Mouse (Mus musculus) embryonic facial prominence, embryonic 12.5 days (tissue): Measurements from ENCODE around the gene Trp53bp2. TPM values are rescaled to one million over a fixed set of nuclear protein-coding genes. Genes with fewer than 3 reads are reported as not detected.

Experiments used
- ATAC-seq: fragments of 200-750 bp; cut with Nextera tagmentation; 2 replicates; pipeline ENCODE4 v1.8.0; 2017; ENCODE audit not compliant: insufficient number of reproducible peaks, insufficient read depth, low FRiP score, low TSS enrichment
- H3K27ac ChIP-seq: fragments of 300-500 bp; sonication (generic); 2 replicates; pipeline ENCODE4 v1.5.1; 2016; ENCODE audit warnings: mild to moderate bottlenecking
- H3K27me3 ChIP-seq: fragments of 300-500 bp; sonication (generic); 2 replicates; pipeline ENCODE4 v1.6.1; 2016; ENCODE audit warnings: mild to moderate bottlenecking, moderate library complexity
- H3K36me3 ChIP-seq: fragments of 300-500 bp; sonication (generic); 2 replicates; pipeline ENCODE4 v1.6.1; 2016; ENCODE audit warnings: mild to moderate bottlenecking
- H3K4me1 ChIP-seq: fragments of 300-500 bp; sonication (generic); 2 replicates; pipeline ENCODE4 v1.6.1; 2016
- H3K4me2 ChIP-seq: fragments of 300-500 bp; sonication (generic); replicated peaks from 2 replicates; pipeline ENCODE4 v1.6.1; 2016; ENCODE audit warnings: mild to moderate bottlenecking, moderate library complexity
- H3K4me3 ChIP-seq: fragments of 300-500 bp; sonication (generic); 2 replicates; pipeline ENCODE4 v1.5.1; 2016; ENCODE audit warnings: mild to moderate bottlenecking
- H3K9ac ChIP-seq: fragments of 300-500 bp; sonication (generic); 2 replicates; pipeline ENCODE4 v1.6.1; 2016; ENCODE audit warnings: mild to moderate bottlenecking, moderate library complexity
- H3K9me3 ChIP-seq: fragments of 300-500 bp; sonication (generic); 2 replicates; pipeline ENCODE4 v1.6.1; 2016; ENCODE audit warnings: mild to moderate bottlenecking, moderate library complexity
- WGBS: fragments of 180-500 bp; shearing (Covaris S2); methylation state at CpG from one replicate; pipeline ENCODE4 v1.1.7; 2016; 5-methylcytosine and 5-hydroxymethylcytosine counted together
- polyA plus RNA-seq: library from polyadenylated mRNA; unstranded; fragments of >200 nt; fragmentation: Nextera tagmentation; extraction: Ambion mirVana; gene quantifications from 2 replicates; pipeline ENCODE4 v1.2.1, GENCODE M21; 2016

Trp53bp2 gene
- polyA plus RNA-seq, 1 experiment from 2014 or later: 32.9 TPM

GRCm38 (mm10) chr1:182378876-182379275 is 30.1 kb upstream of the Trp53bp2 start:
- no peak overlapping the region for H3K4me2 ChIP-seq
- WGBS: 82% methylated on average over 7 of the region's 7 CpGs
- no peak overlapping the region for H3K27ac ChIP-seq
- no peak for ATAC-seq
- no peaks in the 10 kb centered on the region for H3K9me3 ChIP-seq
- no peaks in the 10 kb centered on the region for H3K36me3 ChIP-seq
- no peaks in the 10 kb centered on the region for H3K27me3 ChIP-seq
- no peak overlapping the region for H3K9ac ChIP-seq
- H3K4me1 ChIP-seq: no peaks in the 10 kb centered on the region
- no peak overlapping the region for H3K4me3 ChIP-seq

DNA sequence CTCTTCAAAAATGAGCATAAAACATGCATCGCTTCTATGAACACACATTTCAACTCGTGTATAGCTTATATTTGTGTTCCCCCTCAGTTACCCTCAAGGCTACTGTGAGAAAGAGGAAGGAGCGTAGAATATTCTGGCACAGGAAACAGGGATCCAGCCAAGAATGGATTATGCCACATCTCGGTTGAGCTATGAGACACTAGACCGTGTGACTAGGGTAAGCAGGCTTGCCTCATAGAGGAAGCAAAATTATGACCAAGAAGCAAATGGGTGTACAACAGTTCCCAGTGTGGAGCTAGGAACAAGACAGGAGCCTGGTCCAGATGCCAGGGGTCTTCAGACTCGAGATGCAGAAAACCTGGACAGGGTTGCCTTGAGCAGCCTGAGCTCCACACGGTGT is 28.3 kb upstream of the Trp53bp2 start:
- ATAC-seq: no peak
- no peaks in the 10 kb centered on the region for H3K27me3 ChIP-seq
- H3K9ac ChIP-seq: no peak overlapping the region
- H3K4me1 ChIP-seq: no peaks in the 10 kb centered on the region
- H3K4me3 ChIP-seq: no peak overlapping the region
- H3K9me3 ChIP-seq: no peaks in the 10 kb centered on the region
- 79% methylated on average over 7 of the region's 7 CpGs for WGBS
- no peak overlapping the region for H3K27ac ChIP-seq
- no peaks in the 10 kb centered on the region for H3K36me3 ChIP-seq
- no peak overlapping the region for H3K4me2 ChIP-seq

- no peaks in the 10 kb centered on the region for H3K9me3 ChIP-seq
- WGBS: 71% methylated on average over 3 of the region's 3 CpGs
- no peaks in the 10 kb centered on the region for H3K27me3 ChIP-seq
- H3K4me1 ChIP-seq: no peaks in the 10 kb centered on the region
- H3K4me3 ChIP-seq: no peak overlapping the region
- no peak for ATAC-seq
- no peaks in the 10 kb centered on the region for H3K36me3 ChIP-seq
- no peak overlapping the region for H3K27ac ChIP-seq
- H3K4me2 ChIP-seq: no peak overlapping the region
- H3K9ac ChIP-seq: no peak overlapping the region
Observed at GRCm38 (mm10) chr1:182381327-182381726, 27.6 kb upstream of the Trp53bp2 start.

DNA sequence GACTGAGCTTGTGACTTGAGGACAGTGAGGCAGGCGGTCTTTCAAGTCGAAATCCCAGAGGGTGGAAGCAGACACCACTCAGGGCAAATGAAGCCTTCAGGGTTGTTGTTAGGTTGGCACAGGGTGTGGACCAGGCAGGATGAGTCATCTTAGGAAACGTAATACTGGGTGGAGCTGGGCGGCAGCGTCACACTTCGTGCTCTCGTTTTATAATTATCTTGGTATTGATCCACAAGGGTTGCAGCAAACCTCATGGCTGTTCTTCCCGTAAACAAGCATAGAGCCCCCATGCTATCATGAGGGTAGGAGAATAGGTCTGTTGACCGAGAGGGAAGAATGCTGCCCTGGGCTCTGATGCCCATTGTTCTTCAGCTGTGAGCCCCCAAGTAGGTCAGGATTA is 25.9 kb upstream of the Trp53bp2 start:
- Histone ChIP-seq H3K4me2 (no peak overlapping the region), H3K4me1 (no peaks in the 10 kb centered on the region), H3K4me3 (no peak overlapping the region), H3K9ac (no peak overlapping the region), H3K27me3 (no peaks in the 10 kb centered on the region), H3K36me3 (no peaks in the 10 kb centered on the region), H3K9me3 (no peaks in the 10 kb centered on the region), H3K27ac (no peak overlapping the region)
- ATAC-seq: no peak
- 37% methylated on average over 9 of the region's 9 CpGs for WGBS

DNA sequence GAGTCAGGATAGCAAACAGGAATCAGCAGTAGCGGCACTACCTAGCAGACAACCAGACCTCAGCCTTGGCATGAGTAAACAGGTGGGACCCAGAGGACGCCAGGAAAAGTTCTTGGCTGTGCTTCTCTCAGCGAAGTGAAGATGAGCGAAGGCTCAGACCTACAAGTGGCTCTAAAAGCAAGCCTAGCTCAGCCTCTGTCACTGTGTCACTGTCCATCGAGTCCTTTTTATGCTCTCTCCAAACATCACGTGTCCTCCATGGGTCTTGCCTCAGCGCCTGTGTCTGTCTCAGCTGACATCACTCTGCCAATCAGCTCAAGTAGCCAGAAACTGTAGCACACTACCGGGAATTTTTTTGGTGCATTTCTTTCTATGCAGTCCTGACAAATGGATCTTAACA is 22.5 kb upstream of the Trp53bp2 start:
- no peak overlapping the region for H3K4me2 ChIP-seq
- no peak for ATAC-seq
- 91% methylated on average over 8 of the region's 8 CpGs for WGBS

GRCm38 (mm10) chr1:182388729-182389128 is 20.2 kb upstream of the Trp53bp2 start:
- H3K9ac ChIP-seq: no peak overlapping the region
- H3K27me3 ChIP-seq: no peaks in the 10 kb centered on the region
- H3K4me3 ChIP-seq: no peak overlapping the region
- no peak overlapping the region for H3K4me2 ChIP-seq
- no peaks in the 10 kb centered on the region for H3K36me3 ChIP-seq
- 60% methylated on average over 4 of the region's 4 CpGs for WGBS
- H3K9me3 ChIP-seq: no peaks in the 10 kb centered on the region
- H3K27ac ChIP-seq: no peak overlapping the region
- ATAC-seq: no peak
- H3K4me1 ChIP-seq: no peaks in the 10 kb centered on the region

More for the DNA sequence above, 22.5 kb upstream of the Trp53bp2 start:
- Histone ChIP-seq H3K27ac (no peak overlapping the region), H3K4me3 (no peak overlapping the region), H3K9ac (no peak overlapping the region), H3K36me3 (no peaks in the 10 kb centered on the region), H3K9me3 (no peaks in the 10 kb centered on the region), H3K27me3 (no peaks in the 10 kb centered on the region), H3K4me1 (no peaks in the 10 kb centered on the region)

GRCm38 (mm10) chr1:182398171-182398570 is 10.8 kb upstream of the Trp53bp2 start:
- Histone ChIP-seq H3K27me3 (no peaks in the 10 kb centered on the region), H3K9me3 (no peaks in the 10 kb centered on the region), H3K4me1 (peaks cover 13% of the 10 kb centered on the region), H3K4me2 (no peak overlapping the region), H3K4me3 (no peak overlapping the region), H3K27ac (no peak overlapping the region), H3K36me3 (no peaks in the 10 kb centered on the region), H3K9ac (no peak overlapping the region)
- 81% methylated on average over 8 of the region's 8 CpGs for WGBS
- no peak for ATAC-seq

GRCm38 (mm10) chr1:182398780-182399179 is 10.2 kb upstream of the Trp53bp2 start:
- no peaks in the 10 kb centered on the region for H3K27me3 ChIP-seq
- H3K4me3 ChIP-seq: no peak overlapping the region
- WGBS: 67% methylated on average over 3 of the region's 3 CpGs
- ATAC-seq: no peak
- no peak overlapping the region for H3K9ac ChIP-seq
- no peaks in the 10 kb centered on the region for H3K36me3 ChIP-seq
- H3K9me3 ChIP-seq: no peaks in the 10 kb centered on the region
- H3K27ac ChIP-seq: no peak overlapping the region
- H3K4me2 ChIP-seq: no peak overlapping the region
- H3K4me1 ChIP-seq: peaks cover 14% of the 10 kb centered on the region

DNA sequence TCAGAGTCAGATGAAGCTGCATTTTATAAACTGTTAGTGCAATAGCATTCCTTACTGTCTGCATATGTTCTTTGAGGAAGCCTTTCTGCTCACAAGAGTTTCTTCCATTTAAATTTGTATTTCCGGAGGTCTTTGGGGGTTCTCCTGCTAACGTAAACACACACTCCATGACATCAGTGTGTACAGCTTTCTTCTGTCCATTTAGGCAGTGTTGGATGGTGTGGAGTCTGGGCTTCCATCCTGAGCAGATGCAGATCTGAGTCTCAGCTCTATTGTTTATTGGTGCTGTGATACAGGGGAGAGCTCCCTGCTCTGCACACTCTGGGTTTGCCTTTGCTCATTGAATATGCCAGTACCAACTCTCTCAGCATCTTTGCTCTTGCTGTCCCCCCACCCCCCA is 9.8 kb upstream of the Trp53bp2 start:
- H3K36me3 ChIP-seq: no peaks in the 10 kb centered on the region
- H3K9ac ChIP-seq: no peak overlapping the region
- H3K4me1 ChIP-seq: peaks cover 14% of the 10 kb centered on the region
- H3K4me3 ChIP-seq: no peak overlapping the region
- no peaks in the 10 kb centered on the region for H3K27me3 ChIP-seq
- WGBS: 90% methylated on average over 2 of the region's 2 CpGs
- ATAC-seq: no peak
- no peak overlapping the region for H3K27ac ChIP-seq
- H3K4me2 ChIP-seq: no peak overlapping the region
- no peaks in the 10 kb centered on the region for H3K9me3 ChIP-seq

GRCm38 (mm10) chr1:182399908-182400307 is 9.1 kb upstream of the Trp53bp2 start:
- Histone ChIP-seq H3K4me1 (peaks cover 14% of the 10 kb centered on the region), H3K4me3 (no peak overlapping the region), H3K4me2 (no peak overlapping the region), H3K36me3 (no peaks in the 10 kb centered on the region), H3K27ac (no peak overlapping the region), H3K9me3 (no peaks in the 10 kb centered on the region), H3K27me3 (no peaks in the 10 kb centered on the region), H3K9ac (no peak overlapping the region)
- ATAC-seq: no peak
- WGBS: 83% methylated on average over 3 of the region's 3 CpGs

DNA sequence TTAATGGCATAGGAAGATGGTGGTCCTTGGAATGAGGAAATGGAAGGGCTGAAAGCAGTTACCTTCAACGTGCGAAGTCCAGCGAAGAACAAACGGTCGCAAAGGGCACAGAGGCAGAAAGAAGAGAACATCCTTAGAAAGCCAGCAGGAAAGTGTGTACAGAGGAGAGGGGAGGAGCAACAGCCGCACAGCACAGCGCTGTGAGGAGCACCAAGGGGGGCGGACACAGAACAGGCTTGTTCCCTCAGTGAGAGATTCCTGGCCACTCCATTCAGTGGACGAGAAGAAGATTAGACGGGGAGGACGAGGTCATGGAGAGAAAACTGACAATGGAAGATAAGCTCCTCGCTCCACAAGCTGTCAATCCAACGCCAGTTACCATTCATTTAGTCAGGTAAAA is 5.9 kb upstream of the Trp53bp2 start:
- 55% methylated on average over 13 of the region's 13 CpGs for WGBS
- Histone ChIP-seq H3K9ac (no peak overlapping the region), H3K27me3 (no peaks in the 10 kb centered on the region), H3K27ac (no peak overlapping the region; the same call in 1 of the 2 replicates), H3K4me3 (no peak overlapping the region), H3K36me3 (no peaks in the 10 kb centered on the region), H3K9me3 (no peaks in the 10 kb centered on the region), H3K4me2 (no peak overlapping the region), H3K4me1 (peaks cover 16% of the 10 kb centered on the region)
- no peak for ATAC-seq

DNA sequence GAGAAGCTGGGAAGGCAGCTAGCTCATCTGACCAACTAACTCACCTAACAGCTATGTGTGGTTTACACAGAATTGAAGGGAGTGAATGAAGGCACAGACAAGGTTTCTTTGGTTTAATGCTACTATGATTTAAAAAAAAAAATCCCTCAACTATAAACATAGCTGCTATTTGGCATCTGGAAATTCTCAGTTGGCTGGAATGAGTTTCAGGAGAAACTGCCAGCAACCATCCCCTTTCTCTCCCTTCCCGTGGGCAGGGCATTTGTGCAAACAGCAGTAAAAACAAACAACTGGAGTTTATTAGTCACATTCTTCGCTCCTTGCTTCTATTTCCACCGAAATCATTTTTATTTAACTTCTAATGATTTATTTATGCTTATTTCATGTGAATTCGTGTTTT is 2.4 kb upstream of the Trp53bp2 start:
- Histone ChIP-seq H3K27ac (no peak overlapping the region), H3K4me2 (no peak overlapping the region), H3K4me3 (no peak overlapping the region), H3K9ac (no peak overlapping the region), H3K36me3 (no peaks in the 10 kb centered on the region), H3K4me1 (peaks cover 27% of the 10 kb centered on the region), H3K27me3 (no peaks in the 10 kb centered on the region), H3K9me3 (no peaks in the 10 kb centered on the region)
- 65% methylated on average over 4 of the region's 4 CpGs for WGBS
- no peak for ATAC-seq

GRCm38 (mm10) chr1:182408243-182408642 is 729 bp upstream of the Trp53bp2 start:
- Histone ChIP-seq H3K9me3 (no peaks in the 10 kb centered on the region), H3K4me1 (peaks cover 28% of the 10 kb centered on the region), H3K4me3 (peak overlapping the region; percentile 85), H3K9ac (peak overlapping the region; percentile 91), H3K27me3 (no peaks in the 10 kb centered on the region), H3K4me2 (peak overlapping the region; percentile 55), H3K36me3 (no peaks in the 10 kb centered on the region), H3K27ac (peak overlapping the region; percentile 95)
- 0 out of 2 replicates have a peak, but pooled peaks have one; percentile 1 for ATAC-seq
- WGBS: 7% methylated on average over 13 of the region's 13 CpGs
